Mouse (Mus musculus): ENCODE measurements around the gene Gm17571. TPM values are rescaled to one million over a fixed set of nuclear protein-coding genes. Genes with fewer than 3 reads are reported as not detected.

Gene Gm17571
- total and polyA plus RNA-seq, 3 experiments = not detected

GRCm38 (mm10) chr9:13429477-13430125 lies 17.0 kb downstream of the Gm17571 start:
- TF ChIP-seq CTCF (IDR thresholded peaks at IDR 0.05 in 2 of 3, conservative IDR thresholded peaks at IDR 0.05 in 1 of 3; ENCODE audit: control insufficient read depth in 1 of 3, insufficient read depth in 1 of 3, low read depth in 2 of 3, low read length in 3 of 3, poor library complexity in 1 of 3, severe bottlenecking in 1 of 3) = no peak
- TF ChIP-seq CHD1 (IDR thresholded peaks at IDR 0.05; ENCODE audit: low read depth, low read length) = no peak
- TF ChIP-seq SMC3 (IDR thresholded peaks at IDR 0.05; ENCODE audit: low read depth, low read length) = no peak
- TF ChIP-seq MAX (IDR thresholded peaks at IDR 0.05; ENCODE audit: low read length) = no peak
- TF ChIP-seq USF2 (IDR thresholded peaks at IDR 0.05; ENCODE audit: borderline replicate concordance in 1 of 2, insufficient read depth in 1 of 2, low read depth in 1 of 2, low read length in 2 of 2) = no peak
- TF ChIP-seq ZC3H11A (IDR thresholded peaks at IDR 0.05; ENCODE audit: low read depth, low read length) = no peak
- H3K4me3 ChIP-seq (ENCODE audit: control insufficient read depth in 1 of 2, insufficient read depth in 1 of 2, low read depth in 2 of 2, low read length in 2 of 2) = no peak overlapping the region
- no peak for DNase-seq (ENCODE audit: low read depth, low spot score)
- H3K27me3 ChIP-seq (ENCODE audit: control insufficient read depth in 1 of 2, insufficient read depth in 2 of 2, low read length in 2 of 2) = no peaks in the 10 kb centered on the region; a peak in 2 of 4 replicates
- no peak overlapping the region for H3K27ac ChIP-seq (ENCODE audit: control insufficient read depth, low read depth, low read length)
- H3K4me1 ChIP-seq (ENCODE audit: control insufficient read depth in 1 of 2, insufficient read depth in 2 of 2, low read length in 2 of 2) = 0 out of 4 replicates have a peak, but pooled peaks cover 0 to 3% of the 10 kb centered on the region in 2 experiments
- H3K9me3 ChIP-seq (replicated peaks; ENCODE audit: insufficient read depth, low read length) = no peaks in the 10 kb centered on the region
- no peaks in the 10 kb centered on the region for H3K36me3 ChIP-seq (ENCODE audit: control insufficient read depth in 1 of 2, insufficient read depth in 2 of 2, low read length in 2 of 2)
- H3K79me2 ChIP-seq (ENCODE audit: control insufficient read depth, insufficient read depth, low read length, poor library complexity) = no peaks in the 10 kb centered on the region
- no peak overlapping the region for H3K9ac ChIP-seq (ENCODE audit: control insufficient read depth, low read depth, low read length, poor library complexity, severe bottlenecking)

DNA sequence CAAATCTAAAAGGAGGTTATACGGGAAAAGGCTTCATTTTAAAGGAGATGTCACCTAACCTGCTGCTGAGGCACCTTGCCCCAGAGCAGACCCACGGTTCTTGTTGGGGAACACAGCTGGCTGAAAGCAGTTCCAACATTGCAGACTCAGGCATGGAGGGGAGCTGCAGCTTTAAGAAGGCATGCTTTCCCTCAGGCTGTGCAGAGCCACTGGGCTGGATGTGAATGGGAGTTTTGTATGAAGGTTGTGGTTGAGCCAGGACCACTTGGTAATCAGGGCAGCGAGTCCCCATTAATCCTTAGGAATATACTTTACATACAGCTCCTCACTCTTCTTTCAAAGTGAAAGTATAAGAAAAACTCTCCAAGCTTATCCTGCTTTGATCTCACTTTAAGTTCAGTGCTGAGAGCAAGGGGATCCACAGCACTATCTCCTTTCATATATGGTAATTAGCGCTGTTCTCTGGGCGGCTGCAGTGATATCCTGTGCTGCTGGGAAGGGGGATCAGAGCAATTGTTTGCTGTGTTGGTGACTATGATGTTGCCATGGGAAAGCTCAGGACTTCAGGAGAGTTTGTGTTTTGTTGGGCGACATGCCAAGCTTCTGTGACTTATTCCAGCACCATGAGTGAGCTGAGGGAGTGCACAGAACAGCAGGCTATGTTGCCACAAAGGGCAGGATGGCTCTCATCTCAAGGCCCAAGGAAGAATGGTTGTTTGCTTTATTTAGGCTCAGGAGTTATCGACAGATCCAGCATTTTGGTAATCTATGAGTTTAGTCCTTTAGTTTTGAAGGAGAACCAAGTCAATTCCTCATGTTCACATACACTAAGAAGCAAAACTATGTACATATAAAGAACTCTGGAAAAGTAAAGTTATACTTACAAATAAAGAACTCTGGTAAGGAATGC lies 21.3 kb downstream of the Gm17571 start:
- Histone ChIP-seq H3K27me3 (ENCODE audit: control insufficient read depth in 1 of 2, insufficient read depth in 2 of 2, low read length in 2 of 2) (no peaks in the 10 kb centered on the region), H3K27ac (ENCODE audit: control insufficient read depth, low read depth, low read length) (no peak overlapping the region), H3K79me2 (ENCODE audit: control insufficient read depth, insufficient read depth, low read length, poor library complexity) (no peaks in the 10 kb centered on the region), H3K4me3 (ENCODE audit: control insufficient read depth in 1 of 2, insufficient read depth in 1 of 2, low read depth in 2 of 2, low read length in 2 of 2) (no peak overlapping the region), H3K9me3 (replicated peaks; ENCODE audit: insufficient read depth, low read length) (no peaks in the 10 kb centered on the region), H3K4me1 (ENCODE audit: control insufficient read depth in 1 of 2, insufficient read depth in 2 of 2, low read length in 2 of 2) (0 out of 4 replicates have a peak, but pooled peaks cover 0 to 2% of the 10 kb centered on the region in 2 experiments), H3K9ac (ENCODE audit: control insufficient read depth, low read depth, low read length, poor library complexity, severe bottlenecking) (no peak overlapping the region), H3K36me3 (ENCODE audit: control insufficient read depth in 1 of 2, insufficient read depth in 2 of 2, low read length in 2 of 2) (no peaks in the 10 kb centered on the region)
- TF ChIP-seq SIN3A (IDR thresholded peaks at IDR 0.05; ENCODE audit: low read length) (no peak), MAFK (IDR thresholded peaks at IDR 0.05; ENCODE audit: borderline replicate concordance, low read depth, low read length) (no peak), ZC3H11A (IDR thresholded peaks at IDR 0.05; ENCODE audit: low read depth, low read length) (no peak), MXI1 (IDR thresholded peaks at IDR 0.05; ENCODE audit: low read depth, low read length) (no peak)
- DNase-seq (ENCODE audit: low read depth, low spot score) = peak; percentile 32

GRCm38 (mm10) chr9:13414230-13414766 lies 32.3 kb downstream of the Gm17571 start:
- Histone ChIP-seq H3K27ac (ENCODE audit: control insufficient read depth, low read depth, low read length) (no peak overlapping the region), H3K9me3 (replicated peaks; ENCODE audit: insufficient read depth, low read length) (no peaks in the 10 kb centered on the region), H3K79me2 (ENCODE audit: control insufficient read depth, insufficient read depth, low read length, poor library complexity) (no peaks in the 10 kb centered on the region), H3K4me1 (ENCODE audit: control insufficient read depth in 1 of 2, insufficient read depth in 2 of 2, low read length in 2 of 2) (no peaks in the 10 kb centered on the region), H3K36me3 (ENCODE audit: control insufficient read depth in 1 of 2, insufficient read depth in 2 of 2, low read length in 2 of 2) (no peaks in the 10 kb centered on the region), H3K9ac (ENCODE audit: control insufficient read depth, low read depth, low read length, poor library complexity, severe bottlenecking) (no peak overlapping the region), H3K27me3 (ENCODE audit: control insufficient read depth in 1 of 2, insufficient read depth in 2 of 2, low read length in 2 of 2) (no peaks in the 10 kb centered on the region), H3K4me3 (ENCODE audit: control insufficient read depth in 1 of 2, insufficient read depth in 1 of 2, low read depth in 2 of 2, low read length in 2 of 2) (no peak overlapping the region)
- TF ChIP-seq POLR2AphosphoS5 (IDR thresholded peaks at IDR 0.05; ENCODE audit: borderline replicate concordance, low read depth, low read length) (peak; percentile 51; the same call in 1 of the 2 replicates), RAD21 (IDR thresholded peaks at IDR 0.05; ENCODE audit: low read depth, low read length) (no peak)
- no peak for DNase-seq (ENCODE audit: low read depth, low spot score)

Other genes with a start within 250 kb of the Gm17571 start
- 1.7 TPM in 2 replicates for gene Jrkl, start 200.9 kb downstream of the Gm17571 start, total RNA-seq (2012; rRNA removed)
- gene Jrkl, start 200.9 kb downstream of the Gm17571 start, polyA plus RNA-seq (2012; ENCODE audit: insufficient read depth in 1 of 2, insufficient read length in 2 of 2, low read depth in 1 of 2, low replicate concordance in 2 of 2, missing spikeins in 1 of 2) = 1 to 10 TPM in 1 of 2 experiments, not detected in 1; 3.1 TPM
- 8.4 and 11.0 TPM in 2 replicates for gene Ccdc82, start 199.8 kb downstream of the Gm17571 start, total RNA-seq (2012; rRNA removed)
- gene Ccdc82, start 199.8 kb downstream of the Gm17571 start, polyA plus RNA-seq (2012; ENCODE audit: insufficient read depth in 1 of 2, insufficient read length in 2 of 2, low read depth in 1 of 2, low replicate concordance in 2 of 2, missing spikeins in 1 of 2) = 10 to 100 TPM; 15.0 to 79.8 TPM
- 0.08 and 0.20 TPM in 2 replicates for gene Maml2, start 148.8 kb downstream of the Gm17571 start, total RNA-seq (2012; rRNA removed)
- gene Maml2, start 148.8 kb downstream of the Gm17571 start, polyA plus RNA-seq (2012; ENCODE audit: insufficient read depth in 1 of 2, insufficient read length in 2 of 2, low read depth in 1 of 2, low replicate concordance in 2 of 2, missing spikeins in 1 of 2) = under 1 TPM in 1 of 2 experiments, not detected in 1; 0.47 TPM

All from MEL (cell line).